Mouse (Mus musculus) spleen, postnatal 36 days (tissue): ENCODE data around the gene Tmprss15.

Experiments
- DNase-seq, 2 experiments: peaks; one replicate each; pipeline ENCODE4 v3.0.0; 2022; ENCODE audit warnings: low spot score in 2 of 2, mixed read lengths in 1 of 2

Gene Tmprss15

DNA sequence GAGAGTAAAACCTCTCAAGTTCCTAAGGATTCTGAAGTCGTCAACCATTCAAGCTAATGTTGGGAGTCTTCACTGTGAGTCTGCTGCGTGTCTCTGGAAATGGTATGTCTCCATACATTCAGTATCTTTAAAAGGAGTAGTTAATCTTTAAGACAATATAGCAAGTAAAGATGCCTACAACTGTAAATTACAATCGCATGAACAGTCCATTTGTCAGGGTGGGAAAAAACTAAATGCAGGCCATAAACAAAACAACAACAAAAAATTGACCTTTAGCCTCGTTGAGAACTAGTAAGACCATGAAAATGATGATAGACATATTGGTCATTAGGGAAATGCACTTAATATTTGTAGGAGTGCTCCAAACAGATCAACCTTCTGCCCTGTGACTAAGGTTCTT lies at the start of gene Tmprss15:
Tmprss15 (minus strand) TSS at position 101 of the 400 bp plus-strand sequence.
- DNase-seq = no peak

GRCm38 (mm10) chr16:79114879-79115278 lies 24.0 kb upstream of the Tmprss15 start:
- DNase-seq = no peak

DNA sequence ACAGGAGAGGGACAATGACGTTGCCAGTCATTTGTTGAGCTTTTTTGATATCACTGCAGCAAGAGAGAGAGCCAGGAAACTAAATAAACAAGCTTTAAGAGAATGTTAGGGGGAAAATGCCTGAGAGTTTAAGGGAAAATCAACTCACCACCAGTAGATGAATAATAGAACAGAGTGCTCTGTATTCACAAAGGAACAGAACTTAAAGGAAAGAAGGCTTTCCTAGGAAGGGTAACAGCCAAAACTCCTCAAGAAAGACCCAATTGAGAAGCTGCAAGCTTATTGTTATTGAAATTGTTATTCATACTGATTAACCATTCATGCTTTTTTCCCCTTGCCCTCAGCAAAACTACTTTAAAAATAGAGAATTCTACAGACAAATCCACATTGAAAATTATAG lies 18.6 kb upstream of the Tmprss15 start:
- no peak for DNase-seq

DNA sequence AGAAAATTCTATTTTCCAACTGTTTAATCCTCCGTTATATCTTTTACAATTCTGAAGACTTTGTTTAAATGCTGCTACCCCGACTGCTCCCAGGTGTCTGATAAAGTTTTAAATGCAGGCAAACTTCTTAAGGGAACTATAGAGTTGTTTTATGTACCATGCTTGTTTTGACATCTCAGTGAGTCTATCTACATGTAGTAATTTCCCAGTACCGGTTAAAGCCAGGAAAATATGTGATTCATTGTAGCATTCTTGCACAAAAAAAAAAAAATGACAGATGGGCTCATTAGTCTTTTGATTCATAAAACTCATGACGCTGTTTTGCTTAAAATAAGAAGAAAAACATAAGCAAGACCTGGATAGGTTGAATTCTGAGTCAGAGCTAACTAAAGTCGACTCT lies 18.1 kb upstream of the Tmprss15 start:
- no peak for DNase-seq

- DNase-seq = no peak
Measured at GRCm38 (mm10) chr16:79100325-79100724, 9.4 kb upstream of the Tmprss15 start.

DNA sequence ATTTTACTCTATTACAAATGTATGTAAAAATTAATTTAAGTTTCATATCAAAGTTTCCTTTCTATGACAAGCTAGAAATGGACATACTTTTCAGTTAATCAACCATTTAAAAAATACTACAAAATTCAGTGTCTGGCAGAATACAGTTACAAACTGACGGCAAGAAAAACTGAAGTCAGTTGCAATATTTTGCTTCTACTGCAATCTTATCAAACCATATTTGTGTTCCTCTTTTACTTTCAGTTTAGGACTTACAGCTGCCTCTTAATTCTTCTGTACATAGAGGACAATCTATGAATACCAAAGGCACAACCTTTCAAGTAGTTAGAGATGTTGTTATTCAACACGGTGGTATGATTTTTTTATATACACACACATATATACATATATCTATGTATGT lies 7.4 kb upstream of the Tmprss15 start:
- DNase-seq = no peak

- no peak for DNase-seq
Measured at GRCm38 (mm10) chr16:79086550-79086949, 4.3 kb downstream of the Tmprss15 start.

DNA sequence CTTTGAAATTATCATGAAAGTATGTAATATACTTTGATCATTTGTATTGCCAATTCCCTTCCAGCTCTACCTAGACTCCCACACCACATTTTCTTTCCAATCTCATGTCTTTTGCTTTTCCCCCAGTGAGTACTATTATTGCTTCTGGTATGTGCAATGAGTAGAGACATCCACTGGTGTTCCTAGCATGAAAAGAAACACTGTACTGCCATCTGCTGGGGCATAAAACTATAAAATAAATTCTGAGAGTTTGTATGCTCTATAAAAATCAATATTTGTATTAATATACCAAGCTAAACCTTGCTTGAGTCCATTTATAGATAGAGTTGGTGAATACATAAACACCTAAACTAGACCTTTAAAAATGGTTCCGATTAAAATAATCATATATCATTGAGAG lies 27.0 kb downstream of the Tmprss15 start:
- no peak for DNase-seq

DNA sequence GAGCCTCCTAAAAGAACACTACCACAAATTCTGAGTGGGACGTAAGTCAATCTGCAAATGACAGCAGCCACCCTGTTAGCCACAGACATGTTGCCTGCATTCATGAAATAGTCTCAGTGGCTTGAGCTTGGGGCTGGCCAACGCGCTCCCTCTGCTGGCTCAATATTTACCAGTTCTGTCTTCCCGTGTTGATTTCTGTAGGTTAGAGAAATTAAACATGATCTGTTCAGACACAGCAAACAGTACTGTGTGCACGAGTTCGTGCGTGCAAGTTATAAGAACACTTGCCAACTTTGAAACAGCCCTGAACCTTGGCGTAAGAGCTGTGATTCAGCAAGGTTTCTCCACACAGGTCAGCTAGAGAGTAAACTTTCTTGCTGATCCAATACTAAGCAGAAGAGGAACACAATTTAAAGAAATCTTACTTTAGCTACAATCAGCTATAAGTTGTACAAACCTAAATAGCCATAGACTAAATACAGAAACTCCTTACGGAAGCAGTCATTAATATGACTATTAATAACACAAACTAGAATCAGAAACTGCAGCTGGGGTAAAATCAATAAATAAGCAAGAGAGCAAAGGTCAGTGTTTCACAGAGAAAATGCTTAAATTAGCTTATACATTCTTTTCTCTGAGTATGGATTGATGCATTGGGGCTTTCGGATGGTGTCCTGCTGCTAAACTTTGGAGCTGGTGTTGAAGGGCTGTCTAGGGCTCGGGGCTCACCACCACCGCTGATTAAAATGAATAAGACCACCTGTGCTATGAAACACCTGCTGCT lies 31.9 kb downstream of the Tmprss15 start:
- no peak for DNase-seq

- DNase-seq = no peak
Measured at GRCm38 (mm10) chr16:79032593-79032992, 58.3 kb downstream of the Tmprss15 start.

DNA sequence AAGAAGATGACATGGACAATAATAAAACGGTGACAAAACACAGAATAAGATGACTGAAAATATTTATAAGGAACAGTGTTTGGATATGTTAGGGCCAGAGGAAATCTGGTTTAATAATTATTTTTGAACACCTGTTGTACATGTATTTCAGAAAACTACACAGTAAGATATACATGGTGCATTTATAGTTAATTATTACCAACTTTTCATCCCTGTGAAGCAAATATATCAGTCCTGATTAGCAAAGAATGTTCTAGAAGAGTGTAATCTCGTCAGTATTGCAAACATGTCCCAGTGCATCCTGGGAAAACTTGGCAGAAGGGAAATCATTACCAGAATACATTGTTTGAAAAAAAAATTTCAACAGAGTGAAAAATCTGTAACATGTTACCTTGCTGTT lies 88.1 kb downstream of the Tmprss15 start:
- no peak for DNase-seq

- no peak for DNase-seq
Measured at GRCm38 (mm10) chr16:79001679-79002078, 89.2 kb downstream of the Tmprss15 start.

DNA sequence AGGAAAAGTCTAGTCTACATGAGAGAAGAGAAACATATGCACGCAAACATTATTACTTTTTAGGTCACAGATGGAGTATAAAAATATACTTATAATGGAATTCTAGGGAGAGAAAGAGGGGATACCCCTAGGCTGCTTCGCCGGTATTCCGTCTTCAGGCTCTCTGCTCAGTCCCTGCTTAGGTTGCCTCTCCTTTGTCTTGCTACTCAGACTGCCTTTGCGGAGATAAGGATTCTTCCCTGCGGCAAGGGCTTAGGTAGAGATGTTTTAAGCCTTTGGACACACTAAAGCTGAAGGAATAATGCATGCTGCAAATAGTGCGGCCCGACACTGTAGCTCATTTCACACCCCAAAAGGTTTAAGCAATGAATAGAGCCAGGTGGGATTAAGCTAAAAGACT lies 114.5 kb downstream of the Tmprss15 start:
- no peak for DNase-seq

GRCm38 (mm10) chr16:78974099-78974498 lies 116.8 kb downstream of the Tmprss15 start:
- DNase-seq = no peak

DNA sequence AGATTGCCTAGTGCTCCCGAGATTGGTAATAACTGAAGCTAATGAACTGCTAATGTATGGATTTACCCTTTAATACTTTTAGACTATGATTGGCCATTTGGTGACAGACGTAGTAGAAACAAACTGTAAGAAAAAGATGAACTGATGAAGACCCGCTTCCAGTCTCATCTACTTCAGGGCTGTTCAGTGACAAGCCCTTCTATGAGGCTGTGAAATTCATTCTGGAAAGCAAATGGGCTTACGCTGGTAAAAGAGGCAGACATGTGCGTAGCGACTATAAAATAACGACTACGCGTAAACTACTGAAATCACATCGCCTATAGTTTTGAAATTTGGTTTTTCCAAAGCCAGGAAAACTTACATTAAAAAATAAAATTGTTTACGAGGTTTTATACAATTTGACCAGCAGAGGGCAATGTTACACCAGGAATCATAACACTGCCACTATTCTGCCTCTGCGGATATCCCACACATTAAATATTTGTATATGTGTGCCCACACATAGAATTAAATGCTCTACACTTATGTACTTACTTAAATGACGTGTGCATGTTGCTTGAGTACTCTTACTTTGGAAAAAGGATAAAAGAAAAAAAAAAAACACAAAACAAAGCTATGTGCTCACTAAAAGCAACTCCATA lies 121.7 kb downstream of the Tmprss15 start:
- no peak for DNase-seq

DNA sequence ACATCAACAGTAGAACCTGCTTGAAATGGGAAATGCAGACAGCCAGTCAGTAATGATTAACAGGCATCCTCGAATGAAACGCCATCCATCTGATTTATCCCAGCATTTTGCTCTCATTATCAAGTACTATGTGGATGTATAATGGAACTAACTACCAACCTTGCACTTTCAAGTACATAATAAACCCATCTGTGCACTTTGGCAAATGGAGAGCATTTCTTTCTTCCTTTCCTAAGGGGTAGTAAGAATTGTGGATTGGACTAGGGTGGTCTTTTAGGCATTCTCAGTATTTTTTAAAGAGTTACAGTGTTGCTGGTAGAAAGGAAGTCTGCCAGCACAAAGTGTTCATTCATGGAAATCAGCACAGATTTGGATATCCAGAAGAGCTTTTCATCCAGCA lies 133.5 kb downstream of the Tmprss15 start:
- DNase-seq = no peak

GRCm38 (mm10) chr16:78950359-78950758 lies 140.5 kb downstream of the Tmprss15 start:
- DNase-seq = no peak

- no peak for DNase-seq
Measured at GRCm38 (mm10) chr16:78937755-78938154, 153.1 kb downstream of the Tmprss15 start.

DNA sequence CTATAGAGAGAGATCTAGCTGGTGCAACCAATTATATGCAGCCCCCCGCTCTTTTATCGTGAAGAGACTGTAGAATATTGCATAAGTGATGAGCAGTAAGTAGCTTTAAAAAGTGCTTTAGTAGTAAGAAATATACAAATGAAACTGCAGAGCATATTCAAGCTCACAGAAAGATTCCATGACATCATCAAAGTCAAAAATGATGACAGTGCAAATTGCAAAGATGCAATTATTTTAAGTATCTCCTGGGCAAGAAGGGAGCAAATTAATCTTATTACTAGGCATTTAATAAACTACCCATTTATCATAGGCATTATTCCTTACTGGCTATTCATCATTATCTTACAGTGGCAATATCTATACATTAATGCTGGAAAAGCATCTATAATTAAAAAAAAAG lies 156.6 kb downstream of the Tmprss15 start:
- no peak for DNase-seq

DNA sequence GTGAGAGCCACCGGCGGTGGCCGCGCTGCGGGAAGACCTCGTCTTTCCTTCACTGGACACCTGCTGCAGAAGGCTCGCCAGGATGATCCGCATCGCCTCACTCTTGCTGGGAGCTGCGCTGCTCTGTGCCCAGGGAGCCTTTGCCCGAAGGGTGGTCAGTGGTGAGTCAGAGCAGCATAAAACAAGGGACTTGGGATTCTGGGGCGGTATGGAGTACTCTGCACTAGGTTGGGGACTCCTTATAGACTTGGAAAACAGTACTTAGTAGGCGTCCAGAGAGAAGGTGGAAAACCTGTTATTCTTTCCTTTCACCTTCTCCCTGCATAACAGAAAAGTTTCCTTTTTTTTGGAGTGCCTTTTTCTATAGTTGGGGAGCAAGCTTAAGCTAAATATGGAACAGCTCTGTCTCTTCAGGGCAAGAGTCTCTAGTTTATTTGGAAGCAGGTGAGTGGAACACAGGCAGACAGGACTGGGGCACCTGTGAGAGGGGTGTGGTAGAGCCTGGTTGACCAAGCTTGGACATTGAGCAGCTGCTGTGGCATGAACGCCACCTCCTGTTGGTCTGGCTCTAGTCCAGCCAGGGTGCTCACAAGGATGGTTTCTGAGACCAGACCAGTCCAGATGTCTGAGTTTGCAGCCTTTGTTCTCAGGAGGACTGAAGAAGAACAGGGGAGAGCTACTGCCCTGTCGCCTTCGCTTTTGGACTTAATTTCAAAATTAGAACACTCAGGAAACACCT lies 159.4 kb downstream of the Tmprss15 start:
- DNase-seq = no peak

- DNase-seq = no peak
Measured at GRCm38 (mm10) chr16:78930382-78931286, 160.3 kb downstream of the Tmprss15 start, which contains the start of gene Chodl. Gene Chodl, plus strand, starts transcription at chr16:78930948.

GRCm38 (mm10) chr16:78922644-78923043 lies 168.3 kb downstream of the Tmprss15 start:
- DNase-seq = no peak
